Mouse (Mus musculus) spleen, adult 2 months (tissue): Measurements from ENCODE around the gene Shbg.

Source experiments
- CTCF ChIP-seq: fragments of 200-500 bp; IDR thresholded peaks from 2 replicates; pipeline ENCODE4 v1.5.1; 2011; ENCODE audit warnings: mild to moderate bottlenecking, inconsistent platforms; ENCODE audit not compliant: insufficient read depth, insufficient read length, insufficient replicate concordance; ENCODE audit errors: extremely low read depth
- POLR2A ChIP-seq: fragments of 200-500 bp; IDR thresholded peaks from 2 replicates; pipeline ENCODE4 v1.6.1; 2011; ENCODE audit warnings: low read depth, low read length, inconsistent platforms

- TF ChIP-seq CTCF (no peak), POLR2A (no peak)
Measured at GRCm38 (mm10) chr11:69575220-69575619, 42.5 kb downstream of the Shbg start.
